Mouse (Mus musculus) small intestine, adult 2 months (tissue): ENCODE data around the gene Mboat2. TPM values are rescaled to one million over a fixed set of nuclear protein-coding genes. Genes with fewer than 3 reads are reported as not detected.

Experiments
- H3K27ac ChIP-seq: fragments of 200-500 bp; 2 replicates; pipeline ENCODE4 v1.5.1; 2012; ENCODE audit warnings: low read depth, low read length, control low read depth, inconsistent platforms; ENCODE audit not compliant: insufficient read depth
- H3K27me3 ChIP-seq: fragments of 200-500 bp; 2 replicates; pipeline ENCODE4 v1.6.1; 2012; ENCODE audit warnings: mild to moderate bottlenecking, moderate library complexity, low read length, inconsistent platforms; ENCODE audit not compliant: control insufficient read depth, insufficient read depth
- H3K36me3 ChIP-seq: fragments of 200-500 bp; 2 replicates; pipeline ENCODE4 v1.6.1; 2012; ENCODE audit warnings: mild to moderate bottlenecking, low read length, control low read depth, inconsistent platforms; ENCODE audit not compliant: control insufficient read depth, insufficient read depth
- H3K4me1 ChIP-seq: fragments of 200-500 bp; 2 replicates; pipeline ENCODE4 v1.6.1; 2012; ENCODE audit warnings: low read length, inconsistent platforms, mixed read lengths; ENCODE audit not compliant: control insufficient read depth, insufficient read depth, insufficient read length
- H3K4me3 ChIP-seq: fragments of 200-500 bp; 2 replicates; pipeline ENCODE4 v1.5.1; 2012; ENCODE audit warnings: low read depth, mild to moderate bottlenecking, control low read depth, inconsistent platforms, low read length, moderate library complexity
- CTCF ChIP-seq: fragments of 200-500 bp; IDR thresholded peaks from 2 replicates; pipeline ENCODE4 v1.5.1; 2012; ENCODE audit warnings: low read depth, mild to moderate bottlenecking, control low read depth, inconsistent platforms, low read length, moderate library complexity, mixed read lengths; ENCODE audit not compliant: insufficient replicate concordance, insufficient read length; ENCODE audit errors: extremely low read depth
- POLR2A ChIP-seq: fragments of 200-500 bp; IDR thresholded peaks from 2 replicates; pipeline ENCODE4 v1.6.1; 2012; ENCODE audit warnings: low read depth, mild to moderate bottlenecking, control low read depth, inconsistent platforms, low read length, moderate library complexity
- WGBS: fragments of 180-500 bp; shearing (Covaris S2); methylation state at CpG from one replicate; pipeline ENCODE4 v1.1.7; 2018; 5-methylcytosine and 5-hydroxymethylcytosine counted together
- polyA plus RNA-seq: library from polyadenylated mRNA; depleted of rRNA; stranded (reverse); fragments of >200 nt; gene quantifications from 2 replicates; pipeline ENCODE4 v1.2.3, GENCODE M21; 2012

Mboat2 gene
- polyA plus RNA-seq, 1 experiment, result 0.55 TPM

DNA sequence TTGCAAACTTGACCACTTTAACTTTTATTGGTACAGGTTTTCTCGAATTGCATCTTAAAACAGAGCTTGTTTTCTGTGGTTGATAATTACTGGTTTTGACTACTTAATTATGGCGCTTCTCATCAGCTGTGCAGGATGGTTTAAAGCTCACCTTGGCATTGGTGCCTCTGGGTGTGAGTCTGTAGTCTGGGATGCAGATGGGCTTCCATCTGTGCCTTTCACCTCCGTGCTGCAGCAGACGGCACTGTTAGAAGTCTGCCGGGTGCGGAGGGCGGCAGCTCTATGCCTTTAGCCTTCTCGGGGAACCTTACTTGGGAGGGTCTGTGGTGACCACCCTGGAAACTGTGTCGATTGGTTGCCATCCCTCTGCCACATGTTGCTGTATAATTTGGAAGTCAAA, 29.8 kb downstream of the Mboat2 start:
- 88% methylated on average over 9 of the region's 9 CpGs for WGBS
- no peak for TF ChIP-seq POLR2A
- TF ChIP-seq CTCF, result no peak

DNA sequence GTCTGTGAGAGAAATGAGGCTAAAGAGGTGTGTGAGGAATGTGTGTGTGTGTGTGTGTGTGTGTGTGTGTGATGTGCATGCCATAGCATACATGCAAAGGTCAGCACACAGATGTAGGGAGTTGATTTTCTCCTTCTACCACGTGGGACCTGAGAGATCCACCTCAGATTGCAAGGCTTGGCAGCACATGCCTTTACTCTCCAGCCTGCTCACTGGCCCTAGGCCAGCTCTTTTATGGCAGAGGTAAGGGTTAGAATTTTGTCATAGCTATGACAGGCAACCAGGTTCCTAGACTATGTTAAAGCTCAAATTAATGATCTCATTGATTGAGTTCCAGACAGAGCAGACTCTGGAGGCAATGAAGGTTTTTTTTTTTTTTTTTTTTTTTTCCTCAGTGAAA, 33.1 kb downstream of the Mboat2 start:
- WGBS, result 26% methylated on average over 1 of the region's 1 CpGs
- no peak overlapping the region for H3K4me3 ChIP-seq
- H3K27me3 ChIP-seq, result no peaks in the 10 kb centered on the region
- no peaks in the 10 kb centered on the region for H3K4me1 ChIP-seq
- H3K27ac ChIP-seq, result no peak overlapping the region
- TF ChIP-seq POLR2A, result no peak
- TF ChIP-seq CTCF, result no peak
- no peaks in the 10 kb centered on the region for H3K36me3 ChIP-seq

More for the DNA sequence above, 29.8 kb downstream of the Mboat2 start:
- H3K36me3 ChIP-seq, result no peaks in the 10 kb centered on the region
- no peak overlapping the region for H3K4me3 ChIP-seq
- no peaks in the 10 kb centered on the region for H3K4me1 ChIP-seq
- no peak overlapping the region for H3K27ac ChIP-seq
- no peaks in the 10 kb centered on the region for H3K27me3 ChIP-seq

DNA sequence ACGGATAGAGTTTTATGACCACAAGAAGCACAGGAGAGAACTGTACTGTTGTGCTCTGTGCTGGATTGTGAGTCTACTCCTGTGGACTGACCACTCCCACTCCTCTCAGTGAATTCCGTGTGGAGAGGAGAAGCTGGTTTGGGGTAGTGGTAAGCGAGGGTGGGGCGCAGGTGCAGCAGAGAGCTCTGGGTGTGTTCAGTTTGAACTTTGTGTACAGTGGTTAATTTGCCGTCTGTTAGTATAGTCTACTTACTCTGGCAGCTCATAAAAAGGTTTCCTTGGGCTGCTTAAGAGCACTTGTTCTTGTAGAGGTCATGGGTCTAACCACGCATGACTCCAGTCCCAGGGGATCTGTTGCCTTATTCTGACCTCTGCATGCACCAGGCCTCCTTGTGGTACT, 36.0 kb downstream of the Mboat2 start:
- no peak overlapping the region for H3K4me3 ChIP-seq
- no peak for TF ChIP-seq CTCF
- no peak for TF ChIP-seq POLR2A
- WGBS, result 28% methylated on average over 6 of the region's 6 CpGs
- no peaks in the 10 kb centered on the region for H3K36me3 ChIP-seq
- no peak overlapping the region for H3K27ac ChIP-seq
- no peaks in the 10 kb centered on the region for H3K27me3 ChIP-seq
- H3K4me1 ChIP-seq, result no peaks in the 10 kb centered on the region

- Histone ChIP-seq H3K4me1 (no peaks in the 10 kb centered on the region), H3K4me3 (no peak overlapping the region), H3K27ac (no peak overlapping the region), H3K27me3 (no peaks in the 10 kb centered on the region), H3K36me3 (no peaks in the 10 kb centered on the region)
- TF ChIP-seq POLR2A (no peak), CTCF (no peak)
- WGBS, result 84% methylated on average over 4 of the region's 4 CpGs
Measured at GRCm38 (mm10) chr12:24868694-24869093, 38.0 kb downstream of the Mboat2 start.

- Histone ChIP-seq H3K27me3 (no peaks in the 10 kb centered on the region), H3K36me3 (no peaks in the 10 kb centered on the region), H3K4me1 (no peaks in the 10 kb centered on the region), H3K27ac (no peak overlapping the region), H3K4me3 (no peak overlapping the region)
- 65% methylated on average over 5 of the region's 5 CpGs for WGBS
- TF ChIP-seq CTCF, result no peak
- no peak for TF ChIP-seq POLR2A
Measured at GRCm38 (mm10) chr12:24869231-24869630, 38.6 kb downstream of the Mboat2 start.

- no peaks in the 10 kb centered on the region for H3K4me1 ChIP-seq
- no peak overlapping the region for H3K4me3 ChIP-seq
- no peak overlapping the region for H3K27ac ChIP-seq
- WGBS, result 84% methylated on average over 4 of the region's 4 CpGs
- H3K27me3 ChIP-seq, result no peaks in the 10 kb centered on the region
- no peaks in the 10 kb centered on the region for H3K36me3 ChIP-seq
- TF ChIP-seq CTCF, result no peak
- TF ChIP-seq POLR2A, result no peak
Measured at GRCm38 (mm10) chr12:24870901-24871300, 40.2 kb downstream of the Mboat2 start.

DNA sequence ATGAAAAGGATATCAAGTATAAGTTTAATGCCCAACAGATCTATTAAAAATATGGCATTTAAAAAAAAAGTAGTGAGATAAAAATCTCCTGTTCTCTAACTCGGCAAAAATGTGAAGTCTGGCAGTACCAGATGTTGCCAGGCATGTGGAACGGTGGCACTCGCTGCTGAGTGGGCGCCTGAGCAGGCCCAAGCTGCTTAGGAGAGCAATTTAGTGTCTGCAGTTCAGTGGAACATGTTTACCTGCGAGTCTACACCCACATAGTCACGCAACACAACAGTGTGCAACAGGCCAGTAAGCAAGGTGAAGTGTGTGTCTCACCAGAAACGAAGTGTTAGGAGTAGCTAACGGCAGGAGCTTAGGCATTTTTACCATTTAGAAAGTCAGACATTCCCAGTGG, 41.6 kb downstream of the Mboat2 start:
- TF ChIP-seq CTCF (no peak), POLR2A (no peak)
- H3K4me1 ChIP-seq, result no peaks in the 10 kb centered on the region
- no peak overlapping the region for H3K27ac ChIP-seq
- no peaks in the 10 kb centered on the region for H3K27me3 ChIP-seq
- no peaks in the 10 kb centered on the region for H3K36me3 ChIP-seq
- no peak overlapping the region for H3K4me3 ChIP-seq
- 85% methylated on average over 8 of the region's 8 CpGs for WGBS

DNA sequence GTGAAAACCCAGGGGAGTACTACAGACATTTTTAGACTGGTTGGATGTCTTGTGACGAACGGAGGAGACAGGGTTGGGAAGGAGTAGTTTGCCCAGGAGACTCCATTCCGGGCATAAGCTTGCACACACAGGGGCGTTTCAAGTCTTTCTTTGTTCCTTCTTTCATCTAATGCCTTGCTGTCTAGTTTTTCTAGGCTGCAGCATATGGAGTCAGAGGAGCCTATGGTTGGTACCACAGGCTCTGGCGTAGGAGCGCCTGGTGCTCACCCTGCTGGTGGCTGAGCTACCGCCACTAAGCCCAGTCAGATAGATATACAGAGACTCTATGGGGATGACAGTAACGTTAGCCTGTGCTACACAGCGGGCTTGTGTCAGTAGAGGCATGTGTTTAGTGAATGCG, 42.0 kb downstream of the Mboat2 start:
- Histone ChIP-seq H3K27me3 (no peaks in the 10 kb centered on the region), H3K36me3 (no peaks in the 10 kb centered on the region), H3K27ac (no peak overlapping the region), H3K4me1 (no peaks in the 10 kb centered on the region), H3K4me3 (no peak overlapping the region)
- TF ChIP-seq POLR2A, result no peak
- TF ChIP-seq CTCF, result no peak
- WGBS, result 91% methylated on average over 10 of the region's 10 CpGs
